Comparison of ENCODE assay signal across 18 mouse cellular contexts in genomic region chr9:71071581-71072330, GRCm38 (mm10).
DNase-seq lines count a peak whose midpoint lies in the region; ATAC-seq and TF ChIP-seq lines count a peak whose summit lies in the region.
"Had no signal": no experiment of that assay in that cellular context is flagged by ENCODE, and none has a peak within 500 bp of the region (broad histone marks: within the 10 kb centered on the region; RNA-seq: fewer than 3 reads in every experiment).

No protein-coding gene starts in this region.

- no peak overlapping the region for H3K4me2 ChIP-seq in heart, embryonic 12.5 days
- no peak overlapping the region for H3K4me2 ChIP-seq in liver, embryonic 11.5 days
- H3K4me2 ChIP-seq in liver, embryonic 12.5 days = no peak overlapping the region
- H3K4me2 ChIP-seq: limb, embryonic 12.5 days; liver, embryonic 15.5 days had no signal

- 81% methylated on average over 7 of the region's 7 CpGs for WGBS in heart, embryonic 12.5 days
- WGBS in liver, embryonic 11.5 days = 83% methylated on average over 7 of the region's 7 CpGs
- 76% methylated on average over 7 of the region's 7 CpGs for WGBS in liver, embryonic 12.5 days (ENCODE audit: insufficient replicate concordance)
- WGBS in cerebellum, adult 2 months = 14% methylated on average over 7 of the region's 7 CpGs
- WGBS in embryonic facial prominence, embryonic 10.5 days = 85% methylated on average over 7 of the region's 7 CpGs

- H3K4me3 ChIP-seq in heart, embryonic 12.5 days = no peak overlapping the region
- H3K4me3 ChIP-seq in liver, embryonic 11.5 days (ENCODE audit: low read depth, low read length) = no peak overlapping the region
- no peak overlapping the region for H3K4me3 ChIP-seq in liver, embryonic 12.5 days
- no peak overlapping the region for H3K4me3 ChIP-seq in cerebellum, adult 2 months (replicated peaks; ENCODE audit: insufficient read depth, low read depth, low read length)
- no peak overlapping the region for H3K4me3 ChIP-seq in embryonic facial prominence, embryonic 10.5 days
- H3K4me3 ChIP-seq: forebrain, embryonic 10.5 days; limb, embryonic 12.5 days; liver, embryonic 15.5 days; megakaryocyte, embryonic 14.5 days had no signal

- peak; percentile 79 for DNase-seq in heart, adult 11 months
- peak; percentile 27 for DNase-seq in liver, embryonic 11.5 days (ENCODE audit: low spot score)
- DNase-seq in cerebellum, adult 2 months = peak; percentile 84 to 92
- DNase-seq in embryonic facial prominence, embryonic 10.5 days (ENCODE audit: low spot score) = peak; percentile 5
- no peak for DNase-seq in adrenal gland, postnatal 14 days
- no peak for DNase-seq in layer of hippocampus, postnatal 25 days (ENCODE audit: extremely low spot score in 1 of 2, low spot score in 1 of 2)
- DNase-seq: gastrocnemius, postnatal 10 days; heart, postnatal 36 days; lung, postnatal 10 days; thymus, adult 2 months had no signal

- H3K9ac ChIP-seq in heart, embryonic 12.5 days = no peak overlapping the region
- no peak overlapping the region for H3K9ac ChIP-seq in liver, embryonic 11.5 days (ENCODE audit: low read depth, low read length)
- H3K9ac ChIP-seq in liver, embryonic 12.5 days = no peak overlapping the region
- H3K9ac ChIP-seq: limb, embryonic 12.5 days; liver, embryonic 15.5 days had no signal

- no peak overlapping the region for H3K27ac ChIP-seq in heart, embryonic 12.5 days (ENCODE audit: poor library complexity, severe bottlenecking)
- H3K27ac ChIP-seq in liver, embryonic 11.5 days (ENCODE audit: low read depth, low read length) = no peak overlapping the region
- no peak overlapping the region for H3K27ac ChIP-seq in liver, embryonic 12.5 days
- H3K27ac ChIP-seq in cerebellum, adult 2 months (ENCODE audit: insufficient read depth, low read length) = peak overlapping the region; percentile 35
- no peak overlapping the region for H3K27ac ChIP-seq in embryonic facial prominence, embryonic 10.5 days (replicated peaks)
- H3K27ac ChIP-seq: forebrain, embryonic 10.5 days; limb, embryonic 12.5 days; liver, embryonic 15.5 days had no signal

- 0 out of 2 replicates have a peak, but pooled peaks have one; percentile 10 for TF ChIP-seq POLR2A in cerebellum, adult 2 months (IDR thresholded peaks at IDR 0.05; ENCODE audit: borderline replicate concordance, insufficient read depth, low read length)

- no peak for TF ChIP-seq CTCF in cerebellum, adult 2 months (IDR thresholded peaks at IDR 0.05; ENCODE audit: borderline replicate concordance, insufficient read depth, low read depth, low read length)

- ATAC-seq in heart, embryonic 12.5 days (ENCODE audit: insufficient number of reproducible peaks, low FRiP score) = no peak
- ATAC-seq in liver, embryonic 11.5 days (replicated peaks; ENCODE audit: low FRiP score) = no peak
- ATAC-seq in liver, embryonic 12.5 days = no peak
- ATAC-seq: inflammation-experienced regulatory T-cells, adult 6 months had no signal

- H3K36me3 ChIP-seq in heart, embryonic 12.5 days = no peaks in the 10 kb centered on the region
- H3K36me3 ChIP-seq in liver, embryonic 11.5 days (ENCODE audit: control insufficient read depth, insufficient read depth, low read length) = no peaks in the 10 kb centered on the region
- H3K36me3 ChIP-seq in liver, embryonic 12.5 days = no peaks in the 10 kb centered on the region
- H3K36me3 ChIP-seq in embryonic facial prominence, embryonic 10.5 days (replicated peaks) = no peaks in the 10 kb centered on the region
- H3K36me3 ChIP-seq: forebrain, embryonic 10.5 days; limb, embryonic 12.5 days; liver, embryonic 15.5 days had no signal

- peaks cover 4% of the 10 kb centered on the region; the same call in 1 of the 2 replicates for H3K4me1 ChIP-seq in heart, embryonic 12.5 days (replicated peaks)
- H3K4me1 ChIP-seq in liver, embryonic 11.5 days (replicated peaks; ENCODE audit: control insufficient read depth, insufficient read depth, low read length) = no peaks in the 10 kb centered on the region
- H3K4me1 ChIP-seq in liver, embryonic 12.5 days = no peaks in the 10 kb centered on the region
- H3K4me1 ChIP-seq in cerebellum, adult 2 months (ENCODE audit: control insufficient read depth, insufficient read depth, low read length) = peaks cover 23% of the 10 kb centered on the region
- peaks cover 21% of the 10 kb centered on the region for H3K4me1 ChIP-seq in embryonic facial prominence, embryonic 10.5 days
- H3K4me1 ChIP-seq: limb, embryonic 12.5 days; liver, embryonic 15.5 days had no signal

- H3K9me3 ChIP-seq in heart, embryonic 12.5 days (replicated peaks) = no peaks in the 10 kb centered on the region
- no peaks in the 10 kb centered on the region for H3K9me3 ChIP-seq in liver, embryonic 11.5 days (ENCODE audit: control insufficient read depth, low read length)
- no peaks in the 10 kb centered on the region for H3K9me3 ChIP-seq in liver, embryonic 12.5 days (replicated peaks)
- no peaks in the 10 kb centered on the region for H3K9me3 ChIP-seq in embryonic facial prominence, embryonic 10.5 days
- H3K9me3 ChIP-seq: forebrain, embryonic 10.5 days; limb, embryonic 12.5 days; liver, embryonic 15.5 days; megakaryocyte, embryonic 14.5 days had no signal

- H3K27me3 ChIP-seq in heart, embryonic 12.5 days (replicated peaks) = 0 out of 2 replicates have a peak, but pooled peaks cover 2% of the 10 kb centered on the region
- H3K27me3 ChIP-seq in liver, embryonic 11.5 days (replicated peaks; ENCODE audit: control insufficient read depth, insufficient read depth, low read length) = no peaks in the 10 kb centered on the region; the same call in 1 of the 2 replicates
- no peaks in the 10 kb centered on the region for H3K27me3 ChIP-seq in liver, embryonic 12.5 days (replicated peaks)
- no peaks in the 10 kb centered on the region for H3K27me3 ChIP-seq in cerebellum, adult 2 months (ENCODE audit: control insufficient read depth, insufficient read depth, low read length)
- no peaks in the 10 kb centered on the region for H3K27me3 ChIP-seq in embryonic facial prominence, embryonic 10.5 days (replicated peaks; ENCODE audit: low read depth, poor library complexity, severe bottlenecking)
- H3K27me3 ChIP-seq: CH12.LX; limb, embryonic 12.5 days; liver, embryonic 15.5 days had no signal

Comparison
In these comparisons a context has a peak if more than half of its experiments do, and no peak if none do; other contexts are left out.
1. DNase-seq: peak in heart, adult 11 months (single experiment), liver, embryonic 11.5 days (single experiment), cerebellum, adult 2 months (2 of 2) and embryonic facial prominence, embryonic 10.5 days (single experiment); none in adrenal gland, postnatal 14 days (single experiment) and layer of hippocampus, postnatal 25 days (0 of 2).